Mouse (Mus musculus): ENCODE results near the gene Coasy. TPM values are rescaled to one million over a fixed set of nuclear protein-coding genes. Genes with fewer than 3 reads are reported as not detected.
A peak's percentile ranks its signal among the peaks of the same experiment; 100 is the strongest.

The Coasy gene
- 40.3 TPM in 2 replicates for polyA plus RNA-seq (2015; fragmentation: Nextera tagmentation; extraction: Ambion mirVana)

DNA sequence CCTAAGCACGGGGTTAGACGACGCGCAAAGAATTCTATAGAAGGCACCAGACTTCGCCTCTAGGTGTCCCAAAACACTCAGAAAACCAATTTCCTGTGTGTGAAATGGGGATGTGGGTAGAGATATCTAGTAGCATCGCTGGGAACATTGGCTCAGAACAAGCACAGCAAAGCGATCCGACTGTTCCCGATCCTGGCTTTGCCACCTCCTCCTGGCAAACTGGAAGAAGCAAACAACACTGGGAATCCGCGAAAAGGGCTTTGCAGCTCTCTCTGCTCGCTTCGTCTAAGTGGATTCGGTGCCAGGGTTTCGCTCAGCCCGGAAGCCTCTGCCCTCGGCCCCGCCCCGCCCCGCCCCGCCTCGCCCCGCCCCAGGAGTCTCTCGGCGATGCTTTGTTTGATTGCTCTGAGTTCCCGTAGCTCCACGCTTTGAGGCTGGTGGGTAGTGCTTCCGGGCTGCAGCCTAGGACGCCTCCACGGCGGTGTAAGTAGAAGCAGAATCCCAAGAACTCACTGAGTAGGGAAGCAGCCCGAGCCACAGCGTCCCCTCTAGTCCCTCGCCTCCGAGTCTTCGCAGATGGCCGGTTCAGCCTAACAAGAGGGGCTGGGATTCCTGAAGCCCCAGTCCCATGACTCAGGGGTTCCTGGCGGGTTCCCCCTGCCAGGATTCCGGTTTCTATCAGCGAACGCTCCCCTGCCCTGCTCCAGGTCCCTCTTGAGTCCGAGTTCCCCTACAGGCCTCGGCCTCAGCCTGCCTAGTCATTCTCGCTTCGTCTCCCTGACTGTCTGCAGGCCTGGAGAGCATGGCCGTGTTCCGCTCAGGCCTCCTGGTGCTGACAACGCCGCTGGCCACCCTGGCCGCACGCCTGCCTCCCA, at the start of gene Coasy:
Gene Coasy (plus strand): TSS at position 358 of the 875 bp plus-strand sequence.
- peaks cover 13% of the 10 kb centered on the region; the same call in 1 of the 2 replicates for H3K36me3 ChIP-seq
- H3K9me3 ChIP-seq: no peaks in the 10 kb centered on the region
- peaks cover 46% of the 10 kb centered on the region for H3K4me1 ChIP-seq
- peak within 1 kb of the TSS; percentile 95 for H3K9ac ChIP-seq
- H3K27me3 ChIP-seq: peaks cover 41% of the 10 kb centered on the region
- under 1% methylated on average over 51 of the region's 51 CpGs for WGBS
- peak within 1 kb of the TSS; percentile 73 for H3K4me3 ChIP-seq
- H3K4me2 ChIP-seq: peak within 1 kb of the TSS; percentile 94
- peak; percentile 88 for ATAC-seq (ENCODE audit: insufficient number of reproducible peaks, low FRiP score, low TSS enrichment, low read depth)
- H3K27ac ChIP-seq: peak within 1 kb of the TSS; percentile 92

DNA sequence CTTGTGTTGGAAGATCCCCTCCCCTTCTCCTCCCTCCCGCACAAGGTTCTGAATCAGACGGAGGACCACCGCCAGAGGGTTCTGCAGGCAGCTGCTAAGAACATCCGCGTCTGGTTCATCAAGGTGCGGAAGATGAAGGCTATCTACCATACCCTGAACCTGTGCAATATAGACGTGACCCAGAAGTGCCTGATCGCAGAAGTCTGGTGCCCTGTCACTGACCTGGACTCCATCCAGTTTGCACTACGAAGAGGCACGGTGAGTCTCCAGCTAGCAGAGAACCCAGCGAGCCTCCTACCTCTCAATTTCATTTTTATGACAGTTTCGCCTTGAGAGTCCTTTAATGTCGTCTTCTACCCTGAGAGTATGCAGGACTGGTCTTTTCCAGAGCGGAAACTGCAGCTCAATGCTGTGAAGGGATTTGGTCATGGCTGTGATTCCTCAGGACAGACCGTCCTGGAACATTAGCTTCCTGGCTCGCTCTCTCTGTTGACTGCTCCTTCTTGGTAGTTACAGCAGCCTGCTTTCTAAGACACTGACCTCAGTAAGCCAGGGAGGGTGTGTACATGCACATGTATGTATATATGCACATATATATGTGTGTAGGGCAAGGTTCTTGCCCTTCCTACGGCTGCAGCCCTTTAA, 48.4 kb upstream of the Coasy start:
- ATAC-seq (ENCODE audit: insufficient number of reproducible peaks, low FRiP score, low TSS enrichment, low read depth): no peak
- no peaks in the 10 kb centered on the region for H3K9me3 ChIP-seq
- no peaks in the 10 kb centered on the region for H3K4me1 ChIP-seq
- peaks cover 66% of the 10 kb centered on the region for H3K36me3 ChIP-seq
- WGBS: 94% methylated on average over 17 of the region's 17 CpGs
- H3K4me3 ChIP-seq: no peak overlapping the region
- no peak overlapping the region for H3K9ac ChIP-seq
- H3K27ac ChIP-seq: no peak overlapping the region
- H3K27me3 ChIP-seq: no peaks in the 10 kb centered on the region
- no peak overlapping the region for H3K4me2 ChIP-seq

DNA sequence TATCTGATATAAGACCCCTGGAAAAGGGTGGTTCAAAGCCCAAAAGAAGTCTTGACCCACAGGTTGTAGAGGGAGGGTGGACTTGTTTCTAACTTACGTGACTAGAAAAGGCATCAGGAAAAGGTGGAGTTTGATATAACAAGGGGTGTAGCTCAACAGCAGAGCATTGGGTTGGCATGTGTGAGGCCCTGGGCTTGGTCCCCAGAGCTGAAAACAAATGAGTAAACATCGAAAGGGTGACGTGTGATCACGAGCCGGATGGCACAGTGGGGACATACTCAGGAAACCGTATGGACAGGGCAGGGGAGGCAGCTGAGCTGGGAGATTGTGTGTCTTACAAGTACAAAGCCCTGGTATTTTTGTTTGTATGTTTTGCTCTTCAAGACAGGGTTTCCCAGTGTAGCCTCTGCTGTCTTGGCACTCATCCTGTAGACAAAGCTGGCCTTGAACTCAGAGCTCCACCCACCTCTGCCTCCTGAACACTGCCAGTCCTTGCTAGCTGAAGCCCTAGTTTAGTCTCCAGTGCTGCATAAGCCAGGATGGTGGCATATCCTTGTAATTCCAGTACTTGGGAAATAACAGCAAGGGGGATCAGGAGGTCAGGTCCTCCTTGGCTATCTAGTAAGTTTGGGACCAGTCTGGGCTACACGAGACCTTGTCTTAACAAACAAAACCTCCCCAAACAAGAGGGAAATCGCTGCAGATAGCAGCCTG, 47.6 kb upstream of the Coasy start:
- no peaks in the 10 kb centered on the region for H3K9me3 ChIP-seq
- no peaks in the 10 kb centered on the region for H3K4me1 ChIP-seq
- H3K27me3 ChIP-seq: no peaks in the 10 kb centered on the region
- H3K36me3 ChIP-seq: peaks cover 70% of the 10 kb centered on the region
- 90% methylated on average over 8 of the region's 8 CpGs for WGBS
- H3K4me3 ChIP-seq: no peak overlapping the region
- no peak overlapping the region for H3K4me2 ChIP-seq
- no peak overlapping the region for H3K27ac ChIP-seq
- ATAC-seq (ENCODE audit: insufficient number of reproducible peaks, low FRiP score, low TSS enrichment, low read depth): no peak
- no peak overlapping the region for H3K9ac ChIP-seq

DNA sequence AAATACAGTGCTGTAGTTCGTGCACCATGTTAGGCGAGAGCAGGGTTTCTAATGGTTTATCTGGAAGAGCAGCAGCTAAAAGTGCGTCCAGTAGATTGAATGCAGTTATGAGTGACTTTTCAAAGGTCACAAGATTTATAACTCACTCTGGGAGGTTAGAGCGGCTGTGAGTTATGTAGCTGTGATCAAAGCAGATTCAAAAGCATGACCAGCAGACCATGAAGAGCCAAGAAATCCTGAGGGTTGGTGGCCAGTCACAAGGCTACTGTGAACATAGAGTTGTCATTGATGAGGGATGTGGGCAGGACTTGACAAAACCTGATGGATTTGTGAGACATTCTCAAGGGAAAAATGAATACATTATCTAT, 47.1 kb upstream of the Coasy start:
- Histone ChIP-seq H3K4me3 (no peak overlapping the region), H3K27ac (no peak overlapping the region), H3K4me2 (no peak overlapping the region), H3K9me3 (no peaks in the 10 kb centered on the region), H3K9ac (no peak overlapping the region), H3K36me3 (peaks cover 70% of the 10 kb centered on the region), H3K27me3 (no peaks in the 10 kb centered on the region), H3K4me1 (no peaks in the 10 kb centered on the region)
- ATAC-seq (ENCODE audit: insufficient number of reproducible peaks, low FRiP score, low TSS enrichment, low read depth): no peak
- WGBS: 77% methylated on average over 4 of the region's 4 CpGs

DNA sequence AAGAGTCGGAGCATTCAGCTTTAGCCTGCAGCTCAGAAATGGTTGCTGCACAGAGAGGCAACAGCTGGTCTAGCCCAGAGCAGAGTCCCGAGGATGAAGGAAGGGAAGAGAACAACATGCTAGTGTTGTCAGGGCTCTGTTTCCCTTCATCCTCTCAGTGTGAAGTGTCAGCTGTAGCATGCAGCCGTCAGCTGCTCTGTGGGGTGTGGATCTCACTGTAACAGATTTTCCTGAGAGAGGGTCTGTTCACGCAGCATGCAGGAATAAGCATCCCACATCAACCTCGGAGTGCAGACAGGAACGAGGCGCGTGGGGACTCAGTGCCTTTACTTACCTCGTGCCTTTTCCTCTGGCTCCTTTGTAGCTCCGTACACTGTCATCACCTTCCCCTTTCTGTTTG, 44.6 kb upstream of the Coasy start:
- no peak for ATAC-seq (ENCODE audit: insufficient number of reproducible peaks, low FRiP score, low TSS enrichment, low read depth)
- no peak overlapping the region for H3K27ac ChIP-seq

DNA sequence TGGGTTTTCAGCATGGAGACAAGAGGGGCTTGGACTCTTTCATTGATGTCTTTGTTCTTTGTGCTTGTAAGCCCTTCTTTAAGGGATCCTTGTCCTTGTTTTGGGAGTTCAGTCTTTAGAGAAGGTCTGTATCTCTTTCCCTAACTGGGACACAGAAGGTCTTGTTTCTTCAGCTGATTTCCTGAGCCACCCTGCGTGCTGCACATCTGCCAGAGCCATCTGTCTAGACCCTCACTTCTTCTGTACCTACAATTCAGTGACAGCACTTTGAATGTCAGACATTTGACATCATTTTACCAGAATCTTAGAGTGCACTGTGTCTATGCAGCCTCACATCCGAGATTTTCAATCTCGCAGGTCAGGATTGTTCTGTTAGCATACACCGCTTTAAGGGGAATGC, 36.5 kb upstream of the Coasy start:
- H3K27ac ChIP-seq: no peak overlapping the region
- no peaks in the 10 kb centered on the region for H3K27me3 ChIP-seq
- H3K36me3 ChIP-seq: peaks cover 86% of the 10 kb centered on the region
- H3K4me3 ChIP-seq: no peak overlapping the region
- no peak overlapping the region for H3K9ac ChIP-seq
- 90% methylated on average over 4 of the region's 4 CpGs for WGBS
- H3K4me2 ChIP-seq: no peak overlapping the region
- no peaks in the 10 kb centered on the region for H3K4me1 ChIP-seq
- no peak for ATAC-seq (ENCODE audit: insufficient number of reproducible peaks, low FRiP score, low TSS enrichment, low read depth)
- H3K9me3 ChIP-seq: no peaks in the 10 kb centered on the region

More for the DNA sequence above, 44.6 kb upstream of the Coasy start:
- Histone ChIP-seq H3K4me2 (no peak overlapping the region), H3K4me3 (no peak overlapping the region), H3K4me1 (no peaks in the 10 kb centered on the region), H3K9ac (no peak overlapping the region), H3K36me3 (peaks cover 75% of the 10 kb centered on the region), H3K9me3 (no peaks in the 10 kb centered on the region), H3K27me3 (no peaks in the 10 kb centered on the region)
- 88% methylated on average over 10 of the region's 10 CpGs for WGBS

DNA sequence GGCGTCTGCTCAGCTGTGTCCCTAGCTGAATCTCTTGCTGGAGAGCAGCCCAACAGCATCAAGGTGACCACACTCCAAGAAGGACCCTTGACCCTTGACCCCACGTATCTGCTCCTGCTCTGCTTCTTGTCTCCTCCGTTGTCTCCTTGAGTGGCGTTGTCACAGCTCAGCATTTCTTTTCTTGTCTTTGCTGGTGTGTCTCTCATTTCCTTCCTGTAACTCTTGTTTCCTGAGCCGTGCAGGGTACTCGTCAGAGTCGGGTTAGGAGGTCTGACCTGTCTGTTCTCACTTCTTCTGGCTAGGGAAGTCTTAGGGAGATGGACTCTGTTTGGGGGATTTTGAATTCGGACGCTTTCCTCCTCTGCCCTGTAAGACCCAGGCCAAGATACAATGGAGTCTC, 35.9 kb upstream of the Coasy start:
- no peak overlapping the region for H3K9ac ChIP-seq
- ATAC-seq (ENCODE audit: insufficient number of reproducible peaks, low FRiP score, low TSS enrichment, low read depth): no peak
- peaks cover 86% of the 10 kb centered on the region for H3K36me3 ChIP-seq
- H3K4me1 ChIP-seq: no peaks in the 10 kb centered on the region
- no peak overlapping the region for H3K4me2 ChIP-seq
- H3K27me3 ChIP-seq: no peaks in the 10 kb centered on the region
- WGBS: 72% methylated on average over 9 of the region's 9 CpGs
- H3K4me3 ChIP-seq: no peak overlapping the region
- no peak overlapping the region for H3K27ac ChIP-seq
- no peaks in the 10 kb centered on the region for H3K9me3 ChIP-seq

DNA sequence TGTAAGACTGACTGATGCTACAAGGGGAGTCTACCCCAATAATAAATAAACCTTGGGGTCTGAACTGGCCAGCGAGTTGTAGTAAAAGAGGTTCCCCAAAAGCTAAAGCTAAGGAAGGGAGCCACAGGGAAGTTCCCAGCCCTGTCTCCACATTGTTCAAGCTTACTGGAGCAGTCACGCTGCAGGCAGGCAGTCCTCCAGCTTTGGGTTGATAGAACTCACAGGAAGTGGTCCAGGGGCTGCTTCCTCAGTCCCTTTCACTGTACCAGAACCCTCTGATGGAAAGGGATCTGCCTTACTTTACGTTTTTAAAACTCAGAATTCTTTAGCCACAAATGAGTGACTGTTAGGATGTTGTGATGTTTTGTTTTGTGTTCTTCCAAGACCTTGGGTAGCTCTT, 34.9 kb upstream of the Coasy start:
- H3K9me3 ChIP-seq: no peaks in the 10 kb centered on the region
- H3K27me3 ChIP-seq: no peaks in the 10 kb centered on the region
- WGBS: 85% methylated on average over 3 of the region's 3 CpGs
- H3K4me3 ChIP-seq: no peak overlapping the region
- H3K4me2 ChIP-seq: no peak overlapping the region
- H3K27ac ChIP-seq: no peak overlapping the region
- no peak overlapping the region for H3K9ac ChIP-seq
- H3K4me1 ChIP-seq: no peaks in the 10 kb centered on the region
- no peak for ATAC-seq (ENCODE audit: insufficient number of reproducible peaks, low FRiP score, low TSS enrichment, low read depth)
- H3K36me3 ChIP-seq: peaks cover 88% of the 10 kb centered on the region

DNA sequence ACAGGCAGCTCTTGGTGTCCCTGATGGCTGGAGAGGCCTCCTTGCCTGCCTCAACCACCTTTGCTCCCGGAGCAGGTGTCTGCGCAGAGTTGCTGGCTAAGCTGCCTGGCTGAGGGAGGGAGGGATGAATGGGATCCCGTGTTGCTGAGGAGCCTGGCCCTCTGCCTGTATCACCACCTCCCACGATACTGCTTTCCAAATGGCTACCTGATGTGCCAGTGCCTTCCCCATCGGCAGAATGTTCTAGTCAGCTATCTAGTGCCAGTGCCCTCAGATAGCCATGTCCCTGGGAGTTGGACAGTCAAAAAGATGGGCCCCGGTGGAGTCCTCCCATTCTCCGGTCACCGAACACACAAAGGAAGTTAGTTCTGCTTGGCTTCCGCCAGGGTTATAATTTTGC, 32.0 kb upstream of the Coasy start:
- peaks cover 80% of the 10 kb centered on the region for H3K36me3 ChIP-seq
- no peak overlapping the region for H3K4me2 ChIP-seq
- WGBS: 92% methylated on average over 9 of the region's 9 CpGs
- H3K27me3 ChIP-seq: no peaks in the 10 kb centered on the region
- no peak overlapping the region for H3K4me3 ChIP-seq
- ATAC-seq (ENCODE audit: insufficient number of reproducible peaks, low FRiP score, low TSS enrichment, low read depth): no peak
- no peaks in the 10 kb centered on the region for H3K9me3 ChIP-seq
- H3K27ac ChIP-seq: no peak overlapping the region
- no peak overlapping the region for H3K9ac ChIP-seq
- H3K4me1 ChIP-seq: no peaks in the 10 kb centered on the region

DNA sequence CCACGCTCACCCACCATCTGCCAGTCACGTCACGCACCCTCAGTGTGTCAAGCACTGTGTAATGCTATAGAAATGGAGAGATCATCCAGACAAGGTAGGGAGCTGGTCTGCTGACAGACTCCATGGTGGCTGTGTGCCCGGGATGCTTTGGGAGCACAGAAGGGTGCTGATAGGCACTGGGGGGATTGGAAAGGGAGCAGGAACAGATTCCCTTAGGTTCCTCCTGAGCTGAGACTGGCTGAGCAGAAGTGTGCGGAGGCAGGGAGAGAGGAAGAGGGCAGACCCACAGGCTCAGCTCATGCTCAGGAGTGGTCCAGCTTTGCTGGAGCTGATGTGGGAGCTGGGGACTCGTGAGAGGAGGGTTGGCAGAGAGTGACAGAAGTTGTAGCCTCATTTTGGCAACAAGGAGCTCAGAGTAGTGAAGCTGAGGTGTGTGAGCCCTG, 31.3 kb upstream of the Coasy start:
- 85% methylated on average over 6 of the region's 6 CpGs for WGBS
- Histone ChIP-seq H3K36me3 (peaks cover 76% of the 10 kb centered on the region), H3K9ac (no peak overlapping the region), H3K4me1 (no peaks in the 10 kb centered on the region), H3K4me3 (no peak overlapping the region), H3K27ac (no peak overlapping the region), H3K27me3 (no peaks in the 10 kb centered on the region), H3K4me2 (no peak overlapping the region), H3K9me3 (no peaks in the 10 kb centered on the region)
- no peak for ATAC-seq (ENCODE audit: insufficient number of reproducible peaks, low FRiP score, low TSS enrichment, low read depth)

DNA sequence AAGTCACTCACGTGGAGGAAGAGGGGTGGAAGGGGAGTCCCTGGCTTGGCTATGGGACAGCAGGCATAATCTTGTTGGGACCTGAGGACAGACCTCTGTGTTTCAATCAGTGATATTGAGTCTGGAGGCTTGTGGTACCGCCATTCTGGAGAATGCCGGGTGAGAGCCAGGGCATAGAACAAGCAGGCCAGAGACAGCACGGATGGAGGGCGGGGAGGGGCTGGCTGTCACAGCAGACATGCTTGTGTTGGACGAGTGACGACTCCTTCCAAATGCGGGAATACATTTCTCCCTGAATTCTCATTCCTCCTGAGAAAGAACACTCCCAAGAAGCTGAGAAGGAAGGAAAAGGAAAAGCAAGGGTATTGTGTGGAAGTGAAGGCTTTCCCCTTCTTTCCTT, 30.7 kb upstream of the Coasy start:
- Histone ChIP-seq H3K4me1 (peaks cover 2% of the 10 kb centered on the region; the same call in 1 of the 2 replicates), H3K9ac (no peak overlapping the region), H3K36me3 (peaks cover 71% of the 10 kb centered on the region), H3K27ac (no peak overlapping the region), H3K27me3 (no peaks in the 10 kb centered on the region), H3K9me3 (no peaks in the 10 kb centered on the region), H3K4me3 (no peak overlapping the region), H3K4me2 (no peak overlapping the region)
- WGBS: 76% methylated on average over 8 of the region's 8 CpGs
- no peak for ATAC-seq (ENCODE audit: insufficient number of reproducible peaks, low FRiP score, low TSS enrichment, low read depth)

Data from limb, embryonic 15.5 days (tissue).